ENCODE assay signal across 8 mouse cellular contexts in the genomic region with DNA sequence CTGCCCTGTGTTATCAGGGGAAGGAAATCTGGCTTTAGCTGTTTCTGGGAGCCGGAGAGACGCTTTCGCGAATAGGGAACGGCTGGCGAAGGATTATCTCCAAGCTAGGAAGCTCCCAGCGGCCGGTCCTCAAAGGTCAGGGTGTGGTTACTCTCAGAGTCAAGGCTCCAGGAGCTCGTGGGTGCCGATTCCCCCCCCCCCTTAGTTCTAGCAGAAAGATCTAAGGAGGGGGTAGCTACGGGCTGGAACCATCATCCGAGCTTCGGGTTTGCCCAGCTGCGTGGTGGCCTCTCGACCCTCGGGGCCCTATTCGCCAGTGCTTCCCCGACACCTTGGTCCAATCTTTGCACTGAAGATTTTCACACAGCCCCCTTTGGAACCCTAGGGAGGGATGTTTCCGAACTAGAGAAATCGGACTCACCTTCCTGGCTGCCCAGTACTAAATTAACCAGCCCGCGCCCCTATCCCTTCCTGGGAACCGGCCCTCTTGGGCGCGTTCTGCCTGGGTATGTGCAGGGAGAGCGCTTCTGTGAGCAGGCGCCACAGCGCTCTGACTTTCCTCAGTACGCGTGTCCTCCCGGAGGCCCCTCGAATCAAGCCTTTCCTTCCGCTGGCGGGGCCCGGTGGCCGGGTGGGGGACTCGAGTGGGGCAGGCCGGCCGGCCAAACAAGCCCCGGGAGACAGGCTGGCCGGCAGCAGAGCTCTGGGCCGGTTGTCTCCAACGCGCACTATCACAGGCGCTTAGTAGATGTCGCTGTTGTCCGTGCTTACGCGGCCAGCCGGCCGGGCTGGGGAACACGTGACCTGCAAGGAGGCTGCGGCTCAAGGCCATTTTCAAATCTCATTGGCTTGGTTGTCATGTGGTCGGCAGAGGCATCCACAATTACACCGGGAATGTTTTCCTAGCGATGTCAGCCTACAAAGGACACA. TPM values are rescaled to one million over a fixed set of nuclear protein-coding genes. Genes with fewer than 3 reads are reported as not detected.
A peak's percentile ranks its signal among the peaks of the same experiment; 100 is the strongest.
DNase-seq lines count a peak whose midpoint lies in the region; ATAC-seq and TF ChIP-seq lines count a peak whose summit lies in the region.

Gene Hoxd10 (plus strand): TSS at position 903 of the 930 bp plus-strand sequence.

- H3K36me3 ChIP-seq in kidney, embryonic 14.5 days (ENCODE audit: control insufficient read depth, insufficient read depth, low read length): peaks cover 8% of the 10 kb centered on the region
- no peaks in the 10 kb centered on the region for H3K36me3 ChIP-seq in neural tube, embryonic 11.5 days (ENCODE audit: control insufficient read depth, insufficient read depth, low read length)

- H3K9me3 ChIP-seq in kidney, embryonic 14.5 days (ENCODE audit: control insufficient read depth, low read length): no peaks in the 10 kb centered on the region
- H3K9me3 ChIP-seq in neural tube, embryonic 11.5 days (ENCODE audit: control insufficient read depth, low read length): no peaks in the 10 kb centered on the region

- peak within 1 kb of the TSS; percentile 86 for H3K27ac ChIP-seq in gastrocnemius, adult 2 months
- H3K27ac ChIP-seq in kidney, embryonic 14.5 days (ENCODE audit: low read depth, low read length): peak within 1 kb of the TSS; percentile 96
- H3K27ac ChIP-seq in neural tube, embryonic 11.5 days (ENCODE audit: low read depth, low read length): peak within 1 kb of the TSS; percentile 72

- peaks cover 7% of the 10 kb centered on the region; the same call in 1 of the 2 replicates for H3K27me3 ChIP-seq in kidney, embryonic 14.5 days (ENCODE audit: control insufficient read depth, insufficient read depth, low read length)
- peaks cover 90% of the 10 kb centered on the region for H3K27me3 ChIP-seq in neural tube, embryonic 11.5 days (ENCODE audit: control insufficient read depth, insufficient read depth, low read length)

- TF ChIP-seq CTCF in gastrocnemius, adult 2 months (IDR thresholded peaks at IDR 0.05): peak; percentile 73

- peak; percentile 90 for ATAC-seq in kidney, embryonic 14.5 days (ENCODE audit: low FRiP score, low TSS enrichment)
- peak; percentile 90 for ATAC-seq in neural tube, embryonic 11.5 days (ENCODE audit: insufficient read depth, low FRiP score, low TSS enrichment)

- WGBS in kidney, embryonic 14.5 days: under 1% methylated on average over 56 of the region's 56 CpGs
- WGBS in neural tube, embryonic 11.5 days: under 1% methylated on average over 56 of the region's 56 CpGs

- DNase-seq in 3T3-L1 (ENCODE audit: low read depth, low spot score): peak; percentile 67
- DNase-seq in adipocyte (ENCODE audit: low spot score): peak; percentile 55
- peak; percentile 88 for DNase-seq in gastrocnemius, adult 2 months
- DNase-seq in neural tube, embryonic 11.5 days (ENCODE audit: low spot score): peak; percentile 87
- no peak for DNase-seq in layer of hippocampus, adult 11-12 months (ENCODE audit: low spot score)
- DNase-seq in layer of hippocampus, postnatal 25 days (ENCODE audit: extremely low spot score in 1 of 2, low spot score in 1 of 2): no peak
- no peak for DNase-seq in cerebellum, adult 8-10 months

- peaks cover 16% of the 10 kb centered on the region; the same call in 1 of the 2 replicates for H3K4me1 ChIP-seq in kidney, embryonic 14.5 days (ENCODE audit: control insufficient read depth, insufficient read depth, low read length)
- 0 out of 2 replicates have a peak, but pooled peaks cover 3% of the 10 kb centered on the region for H3K4me1 ChIP-seq in neural tube, embryonic 11.5 days (ENCODE audit: control insufficient read depth, insufficient read depth, low read length)

- peak within 1 kb of the TSS; percentile 79 for H3K4me3 ChIP-seq in gastrocnemius, adult 2 months
- peak within 1 kb of the TSS; percentile 85 for H3K4me3 ChIP-seq in kidney, embryonic 14.5 days (ENCODE audit: low read length)
- peak within 1 kb of the TSS; percentile 46 for H3K4me3 ChIP-seq in neural tube, embryonic 11.5 days (ENCODE audit: low read depth, low read length)

- H3K9ac ChIP-seq in kidney, embryonic 14.5 days (ENCODE audit: low read depth, low read length): peak within 1 kb of the TSS; percentile 92
- H3K9ac ChIP-seq in neural tube, embryonic 11.5 days (ENCODE audit: low read length): peak within 1 kb of the TSS; percentile 69

- intact Hi-C loops in gastrocnemius, adult 2 months (cut with DNase I): no loop called here

- peak within 1 kb of the TSS; percentile 85 for H3K4me2 ChIP-seq in kidney, embryonic 14.5 days (replicated peaks; ENCODE audit: low read depth, low read length)
- H3K4me2 ChIP-seq in neural tube, embryonic 11.5 days (ENCODE audit: low read depth): peak within 1 kb of the TSS; percentile 65

RNA-seq across cellular contexts. Expression of gene Hoxd10, which starts in this region (rescaled TPM):
- total RNA-seq in gastrocnemius, adult 2 months (2021): 1 to 10 TPM; 4.0 to 4.8 TPM
- polyA plus RNA-seq in kidney, embryonic 14.5 days (2014; fragmentation: Nextera tagmentation; extraction: Ambion mirVana): 45.1 and 45.9 TPM in 2 replicates
- 28.1 and 29.3 TPM in 2 replicates for polyA plus RNA-seq in neural tube, embryonic 11.5 days (2014; fragmentation: Nextera tagmentation; extraction: Ambion mirVana)
- not detected for total RNA-seq in layer of hippocampus, postnatal 25 days (2021)

Comparison
In these comparisons a context has a peak if more than half of its experiments do, and no peak if none do; other contexts are left out.
1. RNA of gene Hoxd10 (total RNA-seq): 4.0 to 4.8 TPM in gastrocnemius, adult 2 months; not detected in layer of hippocampus, postnatal 25 days; every median in the first group is over 4 times any median in the second.
2. DNase-seq: peak in 3T3-L1 (single experiment), adipocyte (single experiment), gastrocnemius, adult 2 months (single experiment) and neural tube, embryonic 11.5 days (single experiment); none in layer of hippocampus, adult 11-12 months (single experiment), layer of hippocampus, postnatal 25 days (0 of 2) and cerebellum, adult 8-10 months (single experiment).
3. Peak in every context shown above with its lines, with median percentiles within 50 percentile points of each other: H3K27ac ChIP-seq and H3K4me3 ChIP-seq.